Mouse (Mus musculus) layer of hippocampus, adult 18-20 months (tissue): Measurements from ENCODE around the gene S100a2. TPM values are rescaled to one million over a fixed set of nuclear protein-coding genes. Genes with fewer than 3 reads are reported as not detected.

Experiments used
- DNase-seq, 2 experiments: peaks; one replicate each; pipeline ENCODE4 v3.0.0; 2022; ENCODE audit warnings: low spot score in 2 of 2
- long read RNA-seq: library from polyadenylated mRNA; stranded (forward); transcript quantifications from one replicate; pipeline ENCODE4 v2.0.0, GENCODE M21; 2021
- total RNA-seq, 2 experiments: library from RNA; stranded (reverse); gene quantifications; 2 replicates each; pipeline ENCODE4 v1.2.3; 2021

Gene S100a2
- not detected for total RNA-seq
- long read RNA-seq: 0 reads

DNA sequence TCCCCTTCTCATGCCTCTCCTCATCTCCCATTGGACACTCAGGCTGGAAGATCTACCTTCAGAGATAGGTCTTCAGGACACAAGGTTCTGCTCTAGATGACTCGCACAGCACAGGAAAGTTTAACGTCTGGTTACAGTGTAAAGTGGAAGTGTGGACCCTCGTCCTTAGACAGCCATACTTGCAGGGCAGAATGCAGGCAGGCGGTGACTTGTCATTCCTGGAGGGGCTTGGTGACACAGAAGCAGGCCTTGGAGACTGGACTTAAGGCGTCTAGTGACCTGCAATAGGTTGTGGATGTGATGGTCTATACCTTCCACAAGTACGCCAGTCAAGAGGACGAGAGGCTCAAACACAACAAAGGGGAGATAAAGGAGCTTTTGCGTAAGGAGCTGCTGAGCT is at the start of gene S100a2:
Gene S100a2, plus strand, starts transcription at position 301 of the 400 bp plus-strand sequence.
- DNase-seq: no peak

DNA sequence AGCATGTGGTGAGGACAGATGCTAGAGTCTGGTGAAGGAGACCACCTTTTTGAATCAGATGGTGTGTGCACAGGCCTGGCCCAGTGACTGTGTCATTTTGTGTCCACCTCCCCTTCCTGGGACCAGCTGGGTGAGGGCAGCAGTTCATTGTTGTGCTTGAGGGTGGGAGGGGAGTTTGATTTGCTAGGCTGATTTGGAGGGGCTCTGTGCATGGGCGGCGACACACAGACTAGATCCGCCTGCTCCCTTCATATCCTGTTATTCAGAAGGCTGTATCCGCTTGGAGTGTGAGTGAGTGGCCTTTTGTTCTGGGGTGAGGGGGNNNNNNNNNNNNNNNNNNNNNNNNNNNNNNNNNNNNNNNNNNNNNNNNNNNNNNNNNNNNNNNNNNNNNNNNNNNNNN is 49.1 kb upstream of the S100a2 start:
- peak; percentile 4 to 51 for DNase-seq

DNA sequence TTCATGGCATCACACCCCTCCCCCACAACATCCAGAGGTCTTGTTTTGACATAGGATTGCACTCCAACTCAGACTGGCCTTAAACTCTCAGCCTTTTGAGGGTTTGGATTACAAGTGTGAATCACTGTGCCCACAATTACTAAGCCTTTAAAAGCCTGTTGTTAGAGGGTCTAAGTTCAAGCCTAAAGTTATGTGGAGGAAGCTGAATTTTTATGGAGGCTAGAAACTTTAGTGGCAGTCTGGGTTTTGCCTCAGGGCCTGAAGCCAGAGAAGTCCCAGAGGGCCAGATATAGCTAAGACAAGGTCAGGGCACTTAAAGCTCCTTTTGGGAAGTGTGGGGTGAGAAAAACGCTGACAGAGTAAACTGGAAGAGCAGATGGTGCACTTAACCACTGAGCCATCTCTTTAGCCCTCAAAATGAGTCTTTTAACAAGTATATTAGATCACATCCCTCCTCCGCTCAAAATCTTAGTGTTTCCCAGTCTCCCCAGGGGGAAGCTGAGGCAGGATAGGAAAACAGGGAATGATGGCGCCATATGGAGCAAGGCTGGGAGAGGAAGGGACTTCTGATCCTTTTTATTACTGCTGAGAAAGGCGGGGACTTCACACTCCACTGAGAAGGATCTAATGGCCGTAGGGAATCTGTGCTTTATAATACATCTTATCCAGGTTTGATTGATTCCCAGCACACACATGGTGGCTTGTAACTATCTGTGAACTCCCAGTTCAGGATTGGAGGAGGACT is 40.2 kb upstream of the S100a2 start:
- DNase-seq: no peak

DNA sequence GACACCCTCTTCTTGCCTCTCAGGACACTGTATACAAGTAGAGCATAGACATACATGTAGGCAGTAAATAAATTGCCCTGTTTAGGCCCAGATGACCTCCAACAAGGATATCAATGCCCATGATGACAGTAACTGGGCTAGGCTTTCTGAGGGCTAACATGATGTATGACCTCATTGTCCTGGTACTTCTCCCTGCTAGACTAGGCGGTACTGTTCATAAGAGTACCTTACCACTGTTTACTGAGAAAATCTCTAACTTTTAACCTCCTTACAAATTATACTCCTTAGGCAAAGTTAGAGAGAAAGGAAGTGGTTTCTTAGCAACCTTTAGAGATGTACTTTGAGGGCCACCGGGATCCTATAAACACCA is 39.6 kb upstream of the S100a2 start:
- no peak for DNase-seq

DNA sequence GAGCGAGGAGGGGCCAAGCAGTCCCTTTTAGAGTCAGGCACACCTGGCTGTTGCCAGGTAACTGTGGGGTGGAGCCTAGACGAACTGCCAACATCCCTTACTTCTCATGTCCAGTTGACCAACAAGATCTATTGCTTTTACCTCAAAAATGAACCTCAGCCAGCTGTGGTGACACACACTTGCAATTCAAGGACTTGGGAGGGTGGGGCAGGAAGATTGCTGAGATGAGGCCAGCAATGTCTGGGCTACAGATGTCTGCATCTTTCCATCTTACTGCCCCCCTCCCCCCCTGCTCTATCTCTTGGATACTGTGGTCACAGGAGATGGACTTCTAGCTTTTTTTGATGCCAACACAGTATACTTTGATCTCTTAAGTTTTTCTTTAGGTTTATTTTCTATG is 37.8 kb upstream of the S100a2 start:
- no peak for DNase-seq

DNA sequence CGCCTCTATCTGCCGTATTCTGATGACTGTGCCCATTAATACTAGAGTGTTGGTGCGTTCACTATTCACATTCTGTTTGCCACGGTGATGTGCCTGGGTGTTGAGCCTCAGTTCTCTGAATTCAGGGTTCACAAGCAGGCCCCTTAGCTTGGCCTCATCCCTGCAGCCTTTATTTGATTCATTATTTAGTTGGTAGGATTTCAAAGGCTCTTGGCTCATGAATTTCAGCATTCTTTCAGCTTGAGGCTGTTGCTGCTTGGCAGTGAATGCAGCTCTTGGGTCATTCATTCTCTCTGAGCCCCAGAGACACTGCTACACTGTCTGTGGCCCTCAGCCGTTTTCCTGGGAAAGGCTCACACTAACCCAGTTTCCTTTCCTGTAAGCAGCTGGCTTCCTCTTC is 34.1 kb upstream of the S100a2 start:
- DNase-seq: peak; percentile 30 to 63

DNA sequence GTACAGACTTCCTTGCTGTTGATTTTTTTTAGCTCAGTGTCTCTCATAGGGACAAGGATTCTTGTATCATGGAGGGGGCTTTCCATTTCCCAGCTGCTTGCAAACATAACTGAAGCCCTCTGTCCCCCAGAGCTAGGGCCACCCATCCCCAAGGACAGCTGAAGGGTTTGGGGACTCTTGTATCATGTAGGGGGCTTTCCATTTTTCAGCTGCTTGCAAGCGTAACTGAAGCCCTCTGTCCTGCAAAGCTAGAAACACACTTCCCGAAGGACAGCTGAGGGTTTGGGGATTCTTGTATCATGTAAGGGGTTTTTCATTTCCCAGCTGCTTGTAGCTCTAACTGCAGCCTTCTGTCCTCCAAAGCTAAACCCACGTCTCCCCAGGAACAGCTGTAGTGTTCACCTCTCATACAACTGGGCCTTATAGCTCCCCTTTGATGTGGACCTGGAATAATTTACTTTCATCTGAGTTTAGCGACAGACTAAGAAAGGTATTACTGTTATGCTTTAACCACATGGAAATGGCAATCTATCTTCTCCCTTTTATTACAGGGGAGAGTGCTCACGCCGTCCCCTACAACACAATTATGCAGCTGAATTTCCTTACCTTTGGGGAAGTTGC is 29.9 kb upstream of the S100a2 start, which contains the start of gene S100a3:
Gene S100a3, plus strand, starts transcription at position 571 of the 621 bp plus-strand sequence.
- DNase-seq: no peak

DNA sequence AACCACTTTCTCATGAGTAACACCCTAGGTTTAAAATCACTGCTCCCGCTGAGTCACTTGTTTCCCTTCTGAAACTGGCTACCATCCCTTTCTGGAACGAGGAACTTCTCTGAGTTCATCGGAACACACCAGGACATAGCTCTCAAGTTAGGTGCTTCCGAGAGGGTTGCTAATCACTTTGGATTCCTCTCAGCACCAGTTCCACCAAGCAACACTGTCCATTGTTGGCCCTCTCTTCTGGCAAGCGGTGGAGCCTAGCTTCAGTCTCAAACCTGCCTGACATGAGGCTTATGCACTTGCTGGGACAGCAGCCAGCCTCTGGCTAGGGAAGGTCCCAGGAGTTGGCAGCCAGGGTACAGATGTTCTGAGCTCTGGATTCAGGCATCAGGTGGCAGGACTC is 15.4 kb upstream of the S100a2 start:
- DNase-seq: no peak

DNA sequence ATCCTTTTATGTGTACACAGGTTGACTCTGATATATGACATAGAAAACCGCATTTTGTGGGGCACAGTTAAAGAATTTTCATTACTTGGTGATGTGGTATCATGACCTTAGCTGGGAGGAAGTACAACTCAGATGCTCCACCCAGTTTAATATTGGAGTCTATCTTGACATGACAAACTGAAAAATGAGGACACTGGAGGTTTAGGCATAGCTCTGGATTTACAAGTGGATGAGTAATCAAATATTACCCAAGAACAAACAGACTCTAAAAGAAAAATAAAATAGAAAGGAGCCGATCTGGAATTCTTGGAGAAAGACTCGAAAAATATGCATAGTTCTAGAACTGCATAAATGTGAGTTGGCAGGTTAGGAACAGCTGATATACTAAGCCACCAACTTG is 14.7 kb upstream of the S100a2 start:
- no peak for DNase-seq

DNA sequence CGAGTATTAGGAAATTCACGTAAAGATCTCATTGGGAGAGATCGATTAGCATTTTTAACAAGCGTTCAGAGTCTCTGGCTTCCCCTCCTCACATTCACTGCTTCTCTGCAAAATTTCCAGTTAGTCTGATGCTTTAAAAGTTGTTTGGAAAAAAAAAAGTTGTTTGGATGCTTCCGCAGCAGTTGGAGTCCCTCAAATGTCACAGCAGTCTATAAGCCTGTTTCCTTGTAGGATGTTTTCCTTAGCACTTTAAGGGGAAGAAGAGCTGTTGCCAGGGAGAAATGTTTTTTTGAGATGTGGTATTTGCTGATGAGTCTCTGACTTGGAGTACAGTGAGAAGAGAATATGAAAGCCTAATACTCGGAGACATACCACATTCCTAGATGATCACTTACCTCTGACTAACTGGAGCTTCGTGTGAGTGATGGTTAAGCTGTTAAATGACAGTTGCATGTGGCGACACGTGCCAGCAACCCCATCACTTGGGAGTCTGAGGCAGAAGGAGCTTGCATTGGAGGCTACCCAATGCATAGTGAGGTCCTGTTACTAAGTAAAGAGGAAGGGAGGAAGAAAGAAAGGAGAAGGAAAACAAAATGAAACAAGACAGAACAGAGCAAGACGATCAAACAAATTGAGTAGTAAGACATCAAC is 13.6 kb upstream of the S100a2 start:
- no peak for DNase-seq

DNA sequence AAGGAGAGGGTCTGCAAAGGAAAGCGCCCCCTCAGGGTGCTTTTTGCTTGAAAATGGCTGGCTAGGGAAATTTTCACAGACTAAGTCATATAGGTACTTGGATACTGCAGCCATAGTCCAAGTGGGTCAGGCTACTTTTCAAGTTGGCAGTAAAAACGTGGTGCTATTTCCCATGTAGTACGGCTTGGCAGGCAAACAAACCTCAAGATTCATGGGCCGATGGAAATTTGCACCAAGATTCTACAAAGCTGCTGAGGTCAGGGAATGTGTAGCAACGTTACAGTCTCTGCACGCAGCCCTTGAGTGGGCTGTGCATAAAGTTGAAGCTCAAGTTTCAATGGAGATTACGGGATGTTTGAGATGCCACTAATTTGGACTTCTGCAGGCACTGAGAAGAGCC is 10.6 kb upstream of the S100a2 start:
- DNase-seq: no peak

DNA sequence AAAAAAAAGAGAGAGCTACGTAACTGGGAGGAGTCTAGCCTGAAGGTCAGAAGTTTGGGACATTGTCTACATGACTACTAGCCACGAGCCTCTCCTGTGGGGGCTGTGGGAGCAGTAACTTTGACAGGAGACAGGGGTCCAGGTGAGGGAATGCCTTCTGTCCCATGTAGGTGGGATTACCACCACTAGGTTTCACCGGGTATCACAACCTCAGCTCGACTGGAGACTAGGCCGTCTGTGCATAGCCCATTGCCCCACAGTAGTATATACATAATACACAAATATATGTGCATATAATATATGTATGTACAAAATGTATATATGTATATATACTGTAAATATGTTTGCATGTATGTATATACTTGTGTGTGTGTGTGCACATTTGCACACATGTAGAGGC is 8.9 kb upstream of the S100a2 start:
- no peak for DNase-seq

DNA sequence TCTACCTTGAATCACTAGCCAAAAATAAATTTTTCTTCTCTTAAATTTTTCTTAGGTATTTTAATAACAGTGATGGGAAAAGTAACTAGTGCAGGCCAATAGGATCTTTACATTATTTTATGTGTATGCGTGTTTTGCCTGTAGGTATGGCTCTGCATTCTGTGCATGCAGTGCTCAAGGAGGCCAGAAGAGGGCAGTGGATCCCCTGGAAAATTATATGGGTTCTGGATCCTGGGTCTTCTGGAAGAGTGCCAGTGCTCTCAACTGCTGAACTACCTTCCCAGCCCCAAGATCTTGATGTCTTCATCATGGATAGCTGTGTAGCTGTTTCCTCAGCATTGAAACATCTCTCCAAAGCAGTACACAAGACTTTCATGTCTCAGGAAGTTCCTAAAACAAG is 7.9 kb upstream of the S100a2 start:
- no peak for DNase-seq

DNA sequence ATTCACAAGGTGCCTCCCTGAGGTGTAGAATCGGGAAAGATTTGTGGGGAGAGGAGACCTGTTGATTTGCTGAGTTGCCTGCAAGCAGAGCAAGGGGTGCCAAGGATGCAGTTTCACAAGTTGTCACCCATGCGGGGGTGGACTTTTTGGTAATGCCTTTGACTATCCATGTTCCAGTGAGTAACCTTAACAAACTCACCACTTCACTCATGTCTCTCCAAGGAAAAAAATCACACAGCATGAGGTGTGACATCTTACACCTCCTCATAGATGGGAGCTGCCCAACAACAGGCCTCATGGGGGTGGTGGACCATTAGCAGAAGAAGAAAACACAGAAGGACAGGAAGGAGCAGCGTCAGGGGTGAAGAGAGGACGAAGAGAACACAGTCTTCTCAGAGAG is 7.5 kb upstream of the S100a2 start:
- no peak for DNase-seq

DNA sequence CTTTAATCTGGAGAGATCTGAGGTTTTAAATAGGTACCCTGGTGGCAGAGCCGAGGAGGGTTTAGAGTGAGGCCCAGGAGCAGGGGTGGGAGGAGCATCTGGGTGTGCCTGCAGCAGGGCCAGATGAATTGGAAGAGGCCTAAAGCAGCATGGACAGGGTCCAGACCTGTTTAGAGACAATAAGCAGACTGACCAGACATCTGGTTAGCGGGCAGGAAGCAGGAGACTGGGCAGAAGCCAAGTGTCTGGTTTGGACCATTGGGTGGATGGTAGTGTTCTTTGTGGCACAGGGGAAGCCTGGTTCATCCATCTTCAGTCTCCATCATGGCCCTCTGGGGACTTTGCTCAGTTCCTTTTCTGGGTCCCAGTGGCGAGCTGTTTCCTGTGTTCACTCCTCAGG is 6.2 kb upstream of the S100a2 start:
- no peak for DNase-seq

DNA sequence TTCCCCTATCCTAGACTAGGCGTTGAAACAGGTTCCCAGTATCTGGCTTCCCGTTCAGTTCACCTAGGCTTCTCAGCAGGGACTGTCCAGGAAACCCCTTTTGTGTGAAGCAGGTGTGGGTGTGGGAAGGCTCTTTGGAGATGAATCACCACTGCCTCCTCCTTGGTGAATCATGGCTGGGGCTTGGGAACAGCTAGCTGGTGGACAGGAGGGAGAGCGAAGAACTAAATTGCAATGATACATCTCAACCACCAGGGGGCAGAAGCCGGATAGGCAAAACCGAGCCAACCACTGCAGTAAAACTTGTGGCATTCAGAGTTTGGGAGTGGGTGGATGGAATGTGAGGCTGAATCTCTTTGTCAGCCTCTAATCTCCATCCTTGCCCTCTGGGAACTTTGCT is 4.5 kb upstream of the S100a2 start:
- DNase-seq: peak; percentile 66 to 70

DNA sequence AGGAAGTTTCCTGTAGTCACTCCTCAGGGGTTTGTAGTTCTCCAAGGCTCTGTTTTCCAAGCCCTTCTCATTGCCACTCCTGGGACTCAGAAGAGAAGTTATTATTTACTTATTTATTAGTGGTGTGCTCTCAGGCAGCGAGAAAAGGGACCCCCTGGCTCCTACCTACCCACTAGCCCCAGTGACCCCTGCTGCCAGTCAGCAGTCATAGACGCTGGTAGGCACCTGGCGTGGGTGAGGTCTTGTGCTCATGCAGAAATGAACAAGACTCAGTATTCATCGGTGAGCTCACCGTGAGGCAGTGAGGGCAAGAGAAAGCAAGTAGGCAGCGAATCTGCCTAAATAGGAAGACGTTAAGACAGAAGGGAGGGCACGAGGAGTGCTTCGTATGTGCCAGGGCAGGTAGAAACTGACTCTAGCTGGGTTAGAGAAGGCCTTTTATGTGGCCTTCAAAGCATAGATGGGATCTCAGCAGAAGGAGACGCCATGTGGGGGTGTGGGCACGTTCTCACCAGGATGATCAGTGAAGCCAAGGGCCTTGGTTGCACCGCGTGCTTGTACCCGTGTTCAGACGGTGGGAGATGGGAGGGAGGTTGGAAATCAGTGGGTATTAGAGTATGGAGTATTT is 3.9 kb upstream of the S100a2 start:
- no peak for DNase-seq

DNA sequence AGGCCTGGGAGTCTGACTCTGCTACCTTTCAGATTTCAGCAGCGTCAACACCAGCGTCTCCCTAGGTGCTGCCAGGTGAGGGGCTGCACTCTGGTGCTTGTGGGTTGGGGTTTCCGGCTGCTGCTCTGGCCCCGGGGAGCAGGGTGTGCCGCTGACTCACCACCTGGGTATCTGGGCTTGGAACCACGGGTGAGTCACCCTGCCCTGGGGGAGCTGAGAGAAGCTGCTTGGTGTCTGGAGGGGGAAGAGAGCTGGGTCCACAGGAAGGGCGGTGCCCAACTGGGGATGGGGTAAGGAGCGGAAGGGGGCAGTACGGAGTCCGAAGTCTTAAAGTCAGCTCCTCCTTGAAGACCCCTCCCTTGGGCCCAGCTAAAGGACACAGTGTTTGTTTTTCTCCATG is 3.1 kb upstream of the S100a2 start:
- no peak for DNase-seq

DNA sequence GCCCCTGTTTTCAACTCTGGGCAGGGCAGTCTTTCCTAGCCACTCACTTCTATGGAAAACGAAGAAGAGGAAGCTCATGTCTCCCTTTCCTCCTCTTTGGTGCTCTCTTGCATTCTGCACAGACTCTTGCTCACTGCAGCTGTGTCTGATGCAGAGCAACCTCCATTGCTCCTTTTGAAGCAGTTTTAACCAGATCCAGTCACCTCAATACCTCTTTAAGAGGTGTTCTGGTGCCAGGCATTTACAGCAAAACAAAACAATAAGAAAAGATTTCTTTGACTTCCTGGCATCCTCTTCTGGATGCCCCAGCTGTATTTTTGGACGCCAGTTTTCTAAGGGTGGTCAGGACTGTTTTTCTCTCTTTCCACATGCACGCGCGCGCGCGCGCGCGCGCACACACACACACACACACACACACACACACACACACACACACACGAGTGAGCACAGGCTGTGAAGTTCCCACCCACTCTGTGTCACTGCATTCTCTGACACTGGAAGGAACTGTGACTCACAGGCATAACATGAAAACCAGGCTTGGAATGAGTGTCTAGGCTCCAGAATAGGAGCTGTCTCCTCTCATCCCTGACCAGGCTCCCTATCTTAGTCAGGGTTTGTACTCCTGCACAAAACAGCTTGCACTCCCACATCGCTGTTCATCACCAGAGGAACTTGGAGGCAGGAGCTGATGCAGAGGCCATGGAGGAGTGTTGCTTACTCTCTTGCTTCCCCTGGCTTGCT is 2.5 kb upstream of the S100a2 start:
- peak; percentile 35 to 55 for DNase-seq

DNA sequence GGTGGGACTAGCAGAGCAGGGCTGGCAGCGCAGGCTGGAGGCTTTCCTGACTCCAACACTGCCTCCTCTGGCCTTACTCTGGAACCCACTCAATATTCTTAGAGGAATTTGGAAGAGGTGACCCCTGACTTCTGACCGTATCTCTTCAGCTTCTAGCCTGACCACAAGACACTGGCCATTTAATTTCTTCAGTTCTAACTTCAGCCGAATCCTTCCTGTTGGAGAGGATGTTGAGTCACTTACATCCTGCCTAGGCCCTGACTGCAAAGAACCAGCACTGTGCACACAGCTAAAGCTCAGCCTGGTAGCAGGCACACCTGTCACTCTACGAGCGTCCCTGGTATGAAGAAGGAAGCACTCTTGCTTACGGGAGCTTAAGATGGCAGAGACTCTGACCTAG is 657 bp upstream of the S100a2 start:
- no peak for DNase-seq

DNA sequence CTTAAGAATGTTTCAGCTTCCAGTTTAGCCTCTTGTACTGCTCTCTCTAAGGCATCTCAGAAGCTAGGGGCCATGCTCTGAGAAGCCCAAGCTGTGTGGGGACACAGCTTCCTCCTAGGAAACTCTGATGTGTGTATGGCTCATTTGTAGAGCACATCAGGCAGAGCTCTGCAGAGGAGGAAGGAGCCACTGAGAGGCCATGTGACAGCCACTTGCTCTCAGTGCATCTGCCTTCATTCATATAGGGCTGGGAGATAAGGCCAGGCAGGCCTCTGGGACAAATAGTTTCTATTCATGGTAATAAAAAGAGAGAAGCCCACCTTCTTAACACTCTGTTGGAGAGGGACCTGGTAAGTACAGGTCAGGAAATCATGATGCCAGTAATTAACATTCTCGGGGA is 4.4 kb downstream of the S100a2 start:
- no peak for DNase-seq
